Mouse (Mus musculus) 3T3-L1 (cell line): ENCODE data around the gene Dock1.

Experiments used
- DNase-seq: peaks from one replicate; pipeline ENCODE4 v3.0.0-alpha.2; 2015; ENCODE audit warnings: low read depth, low spot score

Gene Dock1

DNA sequence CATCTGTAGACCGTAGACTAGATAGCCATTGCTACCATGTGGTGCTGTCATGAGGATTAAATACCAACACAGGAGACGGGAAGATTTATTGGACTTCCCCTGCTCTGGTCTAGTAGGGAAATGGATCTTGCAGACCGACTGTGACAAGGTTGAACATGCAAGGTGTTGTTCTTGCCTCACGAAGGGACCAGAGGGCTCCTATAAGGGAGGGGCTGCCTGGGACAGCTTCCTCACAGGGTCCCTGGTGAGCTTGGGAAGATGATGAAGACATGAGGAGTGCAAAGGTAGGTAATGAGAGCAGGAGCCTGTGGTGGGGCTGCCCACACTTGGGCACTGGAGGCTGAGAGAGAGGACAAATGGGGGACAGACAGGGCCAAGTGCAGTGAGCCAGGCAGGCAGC, 25.0 kb downstream of the Dock1 start:
- DNase-seq: no peak

DNA sequence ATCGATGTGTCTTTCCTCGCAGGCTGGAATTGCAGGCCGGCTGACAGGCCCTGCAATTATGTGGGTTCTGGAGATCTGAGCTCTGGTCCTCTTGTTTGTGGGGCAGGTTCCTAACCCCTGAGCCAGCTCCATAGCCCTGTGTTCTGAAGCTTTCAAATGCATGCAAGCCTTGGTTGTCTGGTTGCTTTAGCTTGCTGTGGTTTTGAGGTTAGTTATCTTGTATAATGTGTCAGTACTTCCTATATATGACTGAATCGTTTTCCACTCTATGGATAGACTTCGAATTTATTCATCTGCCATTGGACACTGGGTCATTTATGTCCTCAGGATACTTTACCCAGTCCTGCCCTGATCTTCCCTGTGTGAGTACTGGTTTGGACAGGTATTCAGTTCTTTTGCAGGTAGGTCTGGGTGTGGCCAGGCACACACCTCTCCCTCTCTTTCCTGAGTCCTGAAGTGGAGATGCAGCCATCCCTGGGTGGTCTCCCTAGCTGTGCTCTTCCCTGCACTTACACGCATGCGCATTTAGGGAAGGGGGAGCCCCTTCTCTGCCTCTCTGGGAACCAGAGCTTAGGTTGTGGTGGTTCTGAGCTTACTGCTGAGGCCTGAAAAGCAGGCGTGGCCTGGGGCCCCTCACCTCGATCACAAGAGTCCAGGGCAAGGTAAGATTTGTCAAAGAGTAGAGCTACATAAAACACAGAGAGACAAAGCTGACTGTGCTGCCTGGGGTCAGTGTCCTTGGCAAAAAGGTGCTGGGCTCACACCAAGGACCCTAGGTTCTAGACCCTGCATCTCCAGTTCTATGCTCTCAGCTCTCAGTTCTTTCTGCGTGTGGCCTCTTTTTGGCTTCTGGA, 25.9 kb downstream of the Dock1 start:
- no peak for DNase-seq

DNA sequence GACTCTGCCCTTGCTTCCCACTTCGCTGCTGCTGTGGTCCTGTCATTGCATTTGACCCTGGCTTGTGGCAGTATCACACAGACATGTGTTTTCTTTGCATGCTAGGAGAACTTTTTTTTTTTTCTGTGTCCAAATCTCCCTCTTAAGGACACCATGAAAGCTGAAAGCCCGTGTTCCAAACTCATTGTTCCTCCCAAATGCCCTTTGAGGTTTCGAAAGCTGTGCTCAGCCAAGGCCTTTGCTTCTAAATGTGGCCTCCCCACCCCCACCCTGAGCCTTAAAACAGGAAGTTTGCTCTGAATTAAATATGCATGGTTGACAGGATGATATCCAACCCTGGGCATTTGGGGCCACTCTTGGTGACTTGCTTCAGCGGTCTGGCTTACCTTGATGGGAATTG, 27.0 kb downstream of the Dock1 start:
- DNase-seq: no peak

DNA sequence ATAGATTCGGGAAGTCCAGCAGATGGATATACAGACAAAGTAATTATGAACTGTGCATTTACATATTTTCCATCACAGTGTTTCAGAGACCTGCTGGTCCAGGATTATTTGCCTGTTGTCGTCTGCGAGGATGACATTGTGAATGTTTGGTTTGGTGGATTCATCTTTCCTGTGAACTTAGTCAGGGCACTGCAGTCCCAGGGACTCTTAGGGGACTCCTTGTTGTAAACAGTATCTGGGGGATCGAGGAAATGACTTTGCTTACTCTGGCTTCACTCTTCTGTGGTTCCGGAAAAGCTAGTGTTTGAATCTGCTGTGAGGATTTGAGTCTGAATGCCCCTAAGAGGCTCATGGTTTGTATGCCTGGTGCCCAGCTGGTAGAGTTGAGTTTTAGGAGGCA, 27.8 kb downstream of the Dock1 start:
- DNase-seq: no peak

DNA sequence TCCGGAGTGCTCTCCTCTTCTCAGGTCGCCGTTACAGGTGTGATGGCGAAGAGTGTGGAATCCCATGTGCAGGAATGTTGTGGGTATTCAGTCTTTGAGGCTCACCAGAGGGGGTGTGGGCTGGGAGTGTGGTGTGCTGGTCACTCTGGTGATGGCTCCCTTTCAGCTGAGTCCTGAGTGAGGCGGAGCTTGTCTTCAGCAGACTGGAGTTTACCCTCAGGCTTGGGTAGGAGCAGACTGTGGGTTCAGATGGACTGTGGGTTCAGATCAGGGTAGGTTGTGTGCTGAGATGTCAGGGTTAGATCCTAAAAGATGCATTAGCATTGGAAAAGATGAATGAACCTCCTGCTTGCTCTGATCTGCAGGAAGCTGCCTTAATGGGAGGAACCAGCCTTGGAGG, 29.5 kb downstream of the Dock1 start:
- DNase-seq: no peak

DNA sequence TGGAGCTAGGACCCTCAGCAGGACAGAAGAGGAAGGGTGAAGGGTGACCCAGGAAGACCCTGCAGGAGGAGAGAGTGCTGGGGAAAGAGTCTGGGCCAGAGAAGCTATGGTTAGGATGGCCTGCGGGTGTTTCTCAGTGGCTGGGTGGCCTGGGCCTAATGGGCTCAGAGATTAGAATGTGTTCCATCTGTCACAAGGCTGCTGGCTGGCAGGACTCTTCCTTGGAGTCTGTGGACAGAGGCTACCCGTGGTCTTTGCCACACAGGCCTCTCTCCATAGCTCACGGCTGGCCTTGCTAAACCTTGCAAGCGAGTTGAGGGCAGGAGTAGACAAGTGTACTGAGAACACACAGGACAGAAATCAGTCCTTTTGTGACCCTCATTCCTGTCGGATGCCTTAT, 32.0 kb downstream of the Dock1 start:
- no peak for DNase-seq

DNA sequence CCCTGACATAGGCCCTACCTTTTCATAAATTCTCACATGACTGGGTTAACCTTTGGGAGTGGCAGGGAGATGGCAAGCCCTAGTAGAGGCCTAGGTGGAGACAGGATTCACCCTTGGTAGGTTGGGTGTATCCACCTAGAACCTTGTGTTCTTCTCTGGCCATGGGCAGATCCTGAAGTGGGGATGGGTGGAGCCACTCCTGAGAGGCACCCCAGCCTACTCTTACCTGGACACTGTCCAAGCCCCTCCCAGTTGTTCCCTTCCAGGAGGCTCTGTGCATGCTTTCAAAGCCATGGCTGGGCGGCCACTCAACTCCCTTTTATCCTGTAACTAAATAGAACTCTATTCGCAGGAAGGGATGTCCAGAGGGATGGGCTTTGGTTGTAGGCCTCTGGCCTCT, 33.2 kb downstream of the Dock1 start:
- no peak for DNase-seq

DNA sequence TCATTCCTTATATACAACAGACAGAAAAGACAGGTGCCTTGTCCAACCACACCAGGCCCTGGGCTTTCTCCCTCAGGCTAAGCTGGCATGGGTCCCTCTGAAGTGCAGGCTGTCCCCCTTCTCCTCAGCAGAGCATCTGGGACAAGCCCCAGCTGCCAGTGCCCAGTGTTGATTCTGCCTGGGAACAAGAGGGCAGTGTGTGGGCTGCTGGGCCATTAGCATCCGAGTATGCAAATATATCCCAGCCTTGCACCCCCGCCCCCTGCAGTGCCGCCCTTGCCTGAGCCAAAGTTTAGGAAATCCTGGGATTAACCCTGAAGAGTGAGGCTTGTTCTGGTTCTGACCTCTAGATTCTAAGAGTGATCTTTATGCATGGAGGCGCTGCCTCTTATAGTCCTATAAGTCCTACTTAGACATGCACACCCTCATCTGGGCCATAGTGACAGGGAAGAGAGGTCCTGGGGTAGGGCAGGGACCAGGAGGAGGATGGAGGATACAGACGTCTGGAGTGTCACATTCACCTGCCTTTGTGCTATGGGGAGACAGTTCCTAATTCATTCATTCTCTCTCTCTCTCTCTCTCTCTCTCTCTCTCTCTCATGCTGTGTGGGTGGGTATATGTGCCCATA, 38.9 kb downstream of the Dock1 start:
- no peak for DNase-seq

DNA sequence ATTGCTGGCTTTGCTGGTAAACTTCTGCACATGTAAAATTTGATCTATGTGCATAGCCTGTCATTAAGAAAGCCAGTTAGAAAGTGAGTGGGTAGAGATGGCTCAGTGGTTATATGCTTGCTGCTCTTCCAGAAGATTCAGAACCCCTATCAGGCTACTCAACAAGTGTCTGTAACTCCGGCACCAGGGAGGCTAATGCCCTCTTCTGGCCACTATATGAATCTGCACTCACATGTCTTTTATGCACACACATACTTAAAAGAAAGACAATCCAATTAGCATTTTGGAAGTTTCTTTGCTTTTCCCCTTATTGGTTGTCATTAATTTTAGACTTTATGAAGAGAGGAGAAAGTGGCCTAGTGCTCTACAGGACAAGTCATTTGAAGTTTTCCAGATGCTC, 41.1 kb downstream of the Dock1 start:
- no peak for DNase-seq

DNA sequence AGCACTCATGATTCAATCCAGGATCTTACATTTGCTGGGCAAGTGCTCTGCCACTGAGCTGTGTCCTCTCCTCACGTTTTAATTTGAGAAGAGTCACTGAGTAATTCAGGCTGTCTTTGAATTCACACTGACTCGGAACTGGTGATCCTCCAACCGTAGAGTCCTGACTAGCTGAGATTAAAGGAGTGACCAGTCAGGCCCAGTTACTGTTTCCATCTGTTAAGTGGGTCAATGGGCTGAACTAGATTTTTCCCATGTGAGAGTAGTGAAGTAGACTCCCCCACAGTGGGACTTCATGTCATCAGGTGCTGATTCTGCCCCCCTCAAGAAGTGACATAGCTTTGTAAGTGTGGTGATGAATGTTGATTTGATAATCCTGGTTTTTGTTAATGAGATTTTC, 49.0 kb downstream of the Dock1 start:
- DNase-seq: no peak

DNA sequence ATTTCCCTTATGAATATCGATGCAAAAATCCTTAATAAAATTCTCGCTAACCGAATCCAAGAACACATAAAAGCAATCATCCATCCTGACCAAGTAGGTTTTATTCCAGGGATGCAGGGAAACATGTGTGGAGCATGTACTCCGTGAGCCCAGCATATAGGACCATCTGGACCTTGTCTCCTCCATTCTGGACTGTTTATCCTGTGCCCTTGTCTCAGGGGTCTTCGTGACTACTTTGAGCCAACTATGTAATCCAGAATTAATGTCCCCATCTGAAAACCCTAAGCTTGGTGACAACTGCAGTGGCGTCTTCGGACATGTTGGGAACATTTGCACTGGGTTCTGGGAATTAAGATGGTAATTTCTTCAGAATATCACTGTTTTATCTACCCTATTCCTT, 51.9 kb downstream of the Dock1 start:
- no peak for DNase-seq

DNA sequence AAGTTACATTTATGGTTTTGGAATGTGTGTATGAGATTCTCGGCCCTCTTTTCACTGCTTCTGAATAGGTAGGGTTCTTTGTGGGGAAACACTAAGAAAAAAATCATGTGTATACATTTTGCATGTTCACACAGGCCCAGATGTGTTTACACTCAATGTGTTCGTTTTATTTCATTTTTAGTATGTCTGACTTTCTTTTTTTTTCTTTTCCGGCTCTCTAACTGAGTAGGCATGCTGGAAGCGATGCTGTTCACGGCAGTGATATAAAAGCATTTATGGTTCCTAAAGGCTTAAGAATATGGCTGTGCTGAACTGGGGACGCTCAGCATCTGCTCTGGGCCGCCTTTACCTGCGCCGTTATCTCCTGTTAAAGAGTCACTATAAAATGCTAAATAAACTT, 52.5 kb downstream of the Dock1 start:
- no peak for DNase-seq

DNA sequence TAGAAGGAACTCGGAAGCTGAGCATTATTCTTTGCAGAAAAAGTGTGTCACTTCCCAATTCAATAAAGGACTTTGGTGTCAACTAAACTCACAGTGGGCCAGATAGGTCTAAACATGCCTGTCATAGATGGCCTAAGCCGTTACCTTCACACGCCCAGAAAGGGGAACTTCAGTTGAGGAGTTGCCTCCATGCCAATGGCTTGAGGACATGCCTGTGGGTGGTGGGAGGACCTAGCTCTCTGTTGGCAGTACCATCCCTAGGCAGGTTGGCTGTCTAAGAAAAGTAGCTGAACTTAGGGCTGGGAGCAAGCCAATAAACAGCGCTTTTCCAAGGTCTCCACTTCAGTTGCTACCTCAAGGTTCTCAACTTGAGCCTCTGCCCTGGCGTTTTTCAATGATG, 53.1 kb downstream of the Dock1 start:
- DNase-seq: no peak

DNA sequence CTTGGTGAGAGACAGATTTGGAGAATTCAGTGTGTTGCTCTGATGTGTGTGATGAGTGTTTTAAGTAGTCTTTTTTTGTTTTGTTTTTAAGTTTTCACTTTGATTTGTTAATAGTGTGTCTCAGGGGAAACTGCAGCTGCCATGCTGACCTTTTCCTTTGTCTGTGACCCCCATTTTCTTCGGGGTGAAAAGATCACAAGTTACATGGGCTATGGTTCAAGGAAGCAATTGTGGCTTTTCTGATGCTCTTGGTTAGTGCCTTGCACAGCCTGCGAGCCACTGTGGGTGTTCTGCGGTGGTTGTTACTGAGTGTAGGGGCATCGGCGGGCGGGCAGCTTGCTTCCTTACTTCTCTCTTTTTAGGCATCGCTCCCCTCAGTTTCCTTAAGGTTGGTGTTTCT, 54.4 kb downstream of the Dock1 start:
- DNase-seq: no peak

DNA sequence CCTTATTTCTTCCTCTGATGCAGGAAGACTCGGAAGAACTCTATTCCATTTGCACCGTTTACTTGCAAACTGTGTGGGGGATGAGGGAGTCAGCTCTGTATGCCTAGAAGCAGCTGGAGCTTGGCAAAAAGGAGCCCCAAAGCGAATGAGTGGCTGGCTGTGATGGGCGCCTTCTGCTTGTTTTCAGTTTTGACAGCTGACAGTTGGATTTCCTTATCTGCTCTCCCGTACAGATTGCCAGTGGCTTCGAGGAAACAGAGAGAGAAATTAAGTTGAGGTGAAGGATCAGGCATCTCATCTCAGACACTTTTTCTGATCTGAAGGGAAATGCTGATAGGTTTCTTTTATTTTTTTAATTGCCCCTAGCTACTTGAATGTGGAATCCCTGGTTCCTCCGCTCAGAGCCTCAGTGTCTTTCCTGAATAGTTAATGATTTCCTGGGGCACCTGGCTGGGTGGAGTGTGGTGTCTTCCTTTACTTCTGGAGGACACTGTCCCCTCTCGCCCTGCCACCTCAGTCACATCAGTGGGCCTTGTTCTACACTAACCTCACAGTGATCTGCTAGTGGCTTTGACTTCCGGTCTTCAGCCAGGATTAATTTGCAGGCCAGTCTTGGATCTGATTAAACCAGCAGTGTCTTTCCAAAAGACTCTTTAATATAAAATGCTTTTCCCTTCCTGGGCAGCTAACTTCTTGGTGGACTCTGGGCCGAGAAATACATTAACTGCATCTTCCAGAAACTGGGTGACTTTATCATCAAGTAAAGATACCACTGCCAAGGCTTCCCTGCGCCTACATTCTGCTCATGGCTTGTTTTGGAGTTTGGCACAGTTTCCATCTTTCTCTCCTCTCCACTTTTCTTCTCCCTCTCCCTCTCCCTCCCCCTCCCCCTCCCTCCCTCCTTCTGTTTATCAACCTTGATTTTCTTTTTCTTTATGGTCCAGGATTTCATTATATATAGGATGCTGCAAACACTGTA, 55.4 kb downstream of the Dock1 start:
- DNase-seq: no peak

DNA sequence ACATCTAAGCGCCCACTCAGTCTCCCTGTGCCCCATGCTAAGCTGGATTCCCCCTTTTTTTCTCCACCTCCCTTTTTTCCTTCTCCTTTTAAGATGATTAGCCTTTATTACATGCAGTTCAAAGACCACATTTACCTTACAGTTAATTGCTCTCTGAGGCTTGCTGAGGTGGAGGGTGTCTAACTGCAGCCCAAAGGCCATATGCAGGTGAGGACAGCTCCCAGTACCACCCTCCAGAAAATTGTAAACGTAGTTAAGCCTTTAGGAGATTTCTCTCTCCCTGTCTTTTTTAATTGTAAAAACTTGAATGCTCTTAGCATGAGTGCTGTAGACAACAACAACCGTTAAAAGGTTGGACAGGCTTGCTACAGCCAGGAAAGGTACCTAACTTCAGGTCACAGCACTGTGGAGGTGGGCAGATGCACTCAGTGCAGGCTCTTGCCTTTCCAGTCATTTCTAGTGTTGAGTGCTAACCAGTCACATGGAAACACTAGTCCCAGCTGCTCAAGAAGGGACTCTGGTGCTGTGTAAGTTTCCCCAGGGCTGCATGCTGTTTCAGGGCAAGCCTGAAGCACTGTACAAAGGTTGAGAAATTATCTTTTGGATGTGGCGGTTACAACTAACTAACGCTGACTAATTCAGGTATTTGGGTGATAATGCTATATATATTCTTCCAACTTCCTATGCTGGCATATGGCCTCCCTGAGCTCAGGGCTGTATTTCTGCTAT, 56.2 kb downstream of the Dock1 start:
- DNase-seq: no peak

DNA sequence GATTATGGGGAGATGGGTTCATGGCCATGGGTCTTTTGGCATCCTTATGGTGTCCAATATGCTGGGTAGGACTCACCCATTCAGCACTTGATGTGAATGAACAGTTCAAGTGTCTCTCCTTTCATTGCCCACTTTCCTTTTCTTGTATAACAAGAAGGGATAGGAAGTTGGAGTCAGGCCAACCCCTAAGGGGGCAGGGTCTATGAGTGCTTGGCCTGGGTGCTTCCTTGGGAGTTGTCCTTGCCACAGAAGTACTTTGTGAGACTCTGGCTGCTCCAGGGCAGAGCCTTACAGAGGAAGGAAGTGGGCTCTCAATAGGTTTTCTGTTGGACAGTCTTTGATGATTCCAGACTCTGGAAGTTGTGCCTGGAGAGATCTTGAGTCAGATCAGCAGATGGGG, 58.9 kb downstream of the Dock1 start:
- no peak for DNase-seq

DNA sequence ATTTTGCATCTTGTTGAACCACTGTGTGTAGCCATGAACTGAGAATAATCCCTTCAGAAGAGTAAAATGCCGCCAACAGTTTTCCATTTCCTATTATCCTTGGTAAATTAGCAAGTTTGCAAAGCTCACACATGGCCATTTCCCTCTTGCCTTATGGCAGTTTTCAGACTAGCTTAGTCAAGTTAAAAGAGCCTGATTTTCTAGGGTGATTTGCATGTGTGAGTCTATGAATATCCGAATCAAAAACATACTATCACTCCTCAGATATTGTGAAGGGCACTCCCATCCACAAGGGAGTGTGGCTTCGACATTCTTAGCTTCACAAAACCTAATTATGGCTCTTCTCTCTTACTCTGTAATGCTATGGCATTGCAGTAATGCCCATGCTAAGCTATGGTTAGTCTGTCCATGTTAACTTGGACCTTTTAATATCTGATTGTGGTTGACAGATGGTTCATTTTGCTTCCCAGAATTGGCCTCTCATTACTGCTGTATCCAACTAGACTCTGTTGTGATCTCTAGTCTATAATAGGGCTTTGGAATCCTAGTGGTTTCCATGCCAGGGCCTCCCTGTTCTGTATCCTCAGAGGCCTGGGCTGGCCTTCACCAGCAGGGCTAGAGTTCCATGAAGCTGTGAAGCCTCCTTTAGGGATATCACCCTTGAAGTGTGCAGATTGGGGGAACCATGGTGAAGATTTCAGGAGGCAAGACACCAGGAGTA, 60.1 kb downstream of the Dock1 start:
- DNase-seq: no peak

DNA sequence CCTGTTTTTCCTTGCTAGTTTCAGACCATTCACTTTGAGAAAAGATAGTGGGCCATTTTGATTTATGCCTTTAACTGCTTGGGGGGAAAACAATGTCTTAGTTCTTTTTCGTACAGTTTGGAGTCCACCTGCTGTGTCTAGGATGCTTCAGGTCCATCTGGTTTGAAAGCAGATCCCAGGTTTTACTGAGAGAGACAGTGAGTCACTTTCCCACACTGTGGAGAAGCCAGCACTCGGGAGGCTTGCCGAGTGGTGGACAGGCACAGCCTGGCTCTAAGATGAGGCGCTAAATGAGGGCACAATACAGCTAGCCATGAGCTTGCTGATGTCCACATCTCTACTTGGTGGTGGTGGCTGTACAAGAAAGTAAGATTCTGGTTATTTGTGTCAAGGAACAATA, 76.6 kb downstream of the Dock1 start:
- DNase-seq: no peak

DNA sequence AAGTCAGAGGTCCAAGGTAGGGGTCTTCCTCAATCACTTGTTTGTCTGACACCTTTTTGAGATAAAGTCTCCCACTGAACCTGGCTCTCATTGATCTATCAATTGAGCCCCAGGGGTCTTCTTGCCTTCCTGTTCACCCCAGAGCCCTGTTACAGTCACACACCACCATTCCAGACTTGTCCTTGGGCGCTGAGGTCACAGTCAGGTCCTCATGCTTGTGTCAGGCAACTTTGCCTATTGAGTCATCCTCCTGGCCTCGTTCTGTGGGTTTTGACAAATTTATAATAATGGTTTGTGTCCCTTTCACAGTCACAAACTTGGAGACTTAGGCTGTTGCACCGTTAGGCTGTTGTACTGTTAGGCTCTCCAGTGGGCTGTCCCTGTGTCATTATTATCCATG, 77.9 kb downstream of the Dock1 start:
- DNase-seq: no peak

DNA sequence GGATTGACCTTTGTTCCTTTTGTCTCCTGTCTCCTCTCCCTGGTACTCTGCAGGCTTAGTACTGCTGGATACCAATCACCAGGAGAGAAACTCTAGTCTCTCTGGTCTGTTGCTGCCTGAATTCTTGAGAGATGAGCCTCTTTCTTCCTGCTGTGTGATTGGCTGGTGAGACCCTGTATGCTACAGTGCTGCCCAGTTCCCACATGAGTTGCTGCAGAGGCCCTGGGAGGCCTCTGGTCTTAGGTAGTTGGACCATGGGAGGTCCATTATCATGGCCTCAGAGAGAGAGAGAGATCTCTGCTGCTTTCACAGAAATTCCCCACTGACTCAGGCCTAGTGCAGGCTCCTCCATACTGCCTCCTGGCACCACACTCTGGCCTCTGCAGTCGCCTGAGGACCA, 79.2 kb downstream of the Dock1 start:
- DNase-seq: no peak
